Mouse (Mus musculus) forebrain, postnatal 0 days (tissue): ENCODE measurements around the gene Col4a1. TPM values are rescaled to one million over a fixed set of nuclear protein-coding genes. Genes with fewer than 3 reads are reported as not detected.

Experiments
- ATAC-seq: fragments of 200-750 bp; cut with Nextera tagmentation; 2 replicates; pipeline ENCODE4 v1.8.0; 2017; ENCODE audit warnings: mild to moderate bottlenecking, moderate library complexity
- DNase-seq: peaks from one replicate; pipeline ENCODE4 v3.0.0-alpha.2; 2015
- H3K27ac ChIP-seq: fragments of 300-500 bp; sonication (generic); 2 replicates; pipeline ENCODE4 v1.5.1; 2014; ENCODE audit warnings: low read depth, mild to moderate bottlenecking, antibody characterized with exemption, low read length, moderate library complexity, mixed read lengths
- H3K27me3 ChIP-seq: fragments of 300-500 bp; sonication (generic); 2 replicates; pipeline ENCODE4 v1.6.1; 2014; ENCODE audit warnings: mild to moderate bottlenecking, low read length, mixed read lengths; ENCODE audit not compliant: insufficient read depth
- H3K36me3 ChIP-seq: fragments of 300-500 bp; sonication (generic); 2 replicates; pipeline ENCODE4 v1.6.1; 2014; ENCODE audit warnings: mild to moderate bottlenecking, moderate library complexity; ENCODE audit not compliant: insufficient read depth
- H3K4me1 ChIP-seq: fragments of 300-500 bp; sonication (generic); 2 replicates; pipeline ENCODE4 v1.6.1; 2014; ENCODE audit warnings: antibody characterized with exemption; ENCODE audit not compliant: insufficient read depth
- H3K4me2 ChIP-seq: fragments of 300-500 bp; sonication (generic); 2 replicates; pipeline ENCODE4 v1.6.1; 2014; ENCODE audit warnings: low read depth, mild to moderate bottlenecking, moderate library complexity
- H3K4me3 ChIP-seq: fragments of 300-500 bp; sonication (generic); 2 replicates; pipeline ENCODE4 v1.5.1; 2014; ENCODE audit warnings: low read depth, low read length, mixed read lengths
- H3K9ac ChIP-seq: fragments of 300-500 bp; sonication (generic); 2 replicates; pipeline ENCODE4 v1.6.1; 2014; ENCODE audit warnings: mild to moderate bottlenecking
- H3K9me3 ChIP-seq: fragments of 300-500 bp; sonication (generic); 2 replicates; pipeline ENCODE4 v1.6.1; 2016; ENCODE audit warnings: low read length
- CTCF ChIP-seq: sonication (generic); IDR thresholded peaks from 2 replicates; pipeline ENCODE4 v1.5.1; 2016; ENCODE audit warnings: antibody characterized with exemption, control low read depth, low read depth
- WGBS: fragments of 180-500 bp; shearing (Covaris S2); extraction: QIAGEN DNeasy Blood & Tissue Kit; methylation state at CpG from one replicate; pipeline ENCODE4 v1.1.7; 2014; 5-methylcytosine and 5-hydroxymethylcytosine counted together
- polyA plus RNA-seq: library from polyadenylated mRNA; unstranded; fragments of >200 nt; fragmentation: Nextera tagmentation; extraction: Ambion mirVana; gene quantifications from 2 replicates; pipeline ENCODE4 v1.2.1, GENCODE M21; 2015
- total RNA-seq: library from RNA; depleted of rRNA; stranded (reverse); fragments of >200 nt; gene quantifications from 2 replicates; pipeline ENCODE4 v1.2.3, GENCODE M21; 2014

The Col4a1 gene
- total and polyA plus RNA-seq, 2 experiments from 2014 or later: 45.1 to 217 TPM

DNA sequence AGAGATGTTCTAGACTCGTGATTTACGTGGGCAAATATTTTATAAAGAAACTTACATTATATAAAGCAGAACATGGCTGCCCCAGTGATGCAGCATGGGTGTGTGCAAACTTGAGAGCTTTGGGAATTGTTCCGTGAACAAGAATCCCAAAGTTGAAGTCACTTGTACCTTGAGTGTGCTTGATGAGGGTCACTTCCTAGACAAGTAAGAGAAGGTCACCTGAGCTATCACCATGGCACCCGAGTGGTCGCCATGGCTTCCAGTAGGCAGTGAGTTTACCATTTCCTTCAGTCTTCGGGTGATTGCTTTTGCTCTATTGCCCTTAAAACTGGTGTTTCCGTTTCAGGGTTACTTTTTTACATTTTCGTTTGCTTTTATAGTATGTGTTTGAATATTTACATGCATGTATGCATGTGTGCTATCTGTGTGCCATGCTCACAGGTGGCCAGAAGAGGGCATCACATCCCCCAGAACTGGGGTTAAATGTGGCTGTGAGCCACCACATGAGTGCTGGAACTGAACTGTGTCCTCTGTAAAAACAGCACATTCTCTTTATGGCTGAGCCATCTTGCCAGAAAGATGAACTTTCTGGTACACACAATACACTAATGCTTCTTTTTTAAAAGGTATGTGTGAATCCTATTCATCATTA lies 42.3 kb upstream of the Col4a1 start:
- no peaks in the 10 kb centered on the region for H3K27me3 ChIP-seq
- no peak overlapping the region for H3K4me3 ChIP-seq
- WGBS: 92% methylated on average over 8 of the region's 8 CpGs

DNA sequence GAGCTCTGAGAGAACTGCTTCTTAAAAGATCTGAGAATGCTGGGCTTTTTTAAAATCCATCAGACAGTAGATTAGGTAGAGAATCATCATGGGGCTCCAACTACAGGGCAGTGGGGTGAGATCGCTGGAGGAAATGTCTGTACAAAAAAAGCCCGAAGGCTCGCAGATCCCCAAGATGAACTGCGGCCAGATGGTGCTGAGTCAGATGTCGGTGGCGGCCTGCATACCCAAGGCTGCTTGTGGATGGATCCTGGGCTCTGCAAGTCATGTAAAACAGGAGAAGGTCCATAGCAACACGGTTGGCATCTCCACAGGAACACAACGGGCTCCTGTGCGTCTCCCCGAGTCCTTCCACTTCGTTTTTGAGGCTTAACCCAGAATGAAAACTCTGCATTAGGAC lies 39.9 kb upstream of the Col4a1 start:
- Histone ChIP-seq H3K4me2 (no peak overlapping the region), H3K9ac (no peak overlapping the region), H3K4me1 (no peaks in the 10 kb centered on the region), H3K27ac (no peak overlapping the region), H3K27me3 (no peaks in the 10 kb centered on the region), H3K4me3 (no peak overlapping the region), H3K36me3 (no peaks in the 10 kb centered on the region), H3K9me3 (no peaks in the 10 kb centered on the region)
- WGBS: 85% methylated on average over 11 of the region's 11 CpGs
- no peak for TF ChIP-seq CTCF
- DNase-seq (no peak), ATAC-seq (no peak)

More for the DNA sequence above, 42.3 kb upstream of the Col4a1 start:
- no peak overlapping the region for H3K27ac ChIP-seq
- no peak overlapping the region for H3K4me2 ChIP-seq
- ATAC-seq (no peak), DNase-seq (no peak)
- H3K9ac ChIP-seq: no peak overlapping the region
- H3K4me1 ChIP-seq: no peaks in the 10 kb centered on the region
- H3K36me3 ChIP-seq: no peaks in the 10 kb centered on the region
- H3K9me3 ChIP-seq: no peaks in the 10 kb centered on the region
- TF ChIP-seq CTCF: peak; percentile 25; the same call in 1 of the 2 replicates

DNA sequence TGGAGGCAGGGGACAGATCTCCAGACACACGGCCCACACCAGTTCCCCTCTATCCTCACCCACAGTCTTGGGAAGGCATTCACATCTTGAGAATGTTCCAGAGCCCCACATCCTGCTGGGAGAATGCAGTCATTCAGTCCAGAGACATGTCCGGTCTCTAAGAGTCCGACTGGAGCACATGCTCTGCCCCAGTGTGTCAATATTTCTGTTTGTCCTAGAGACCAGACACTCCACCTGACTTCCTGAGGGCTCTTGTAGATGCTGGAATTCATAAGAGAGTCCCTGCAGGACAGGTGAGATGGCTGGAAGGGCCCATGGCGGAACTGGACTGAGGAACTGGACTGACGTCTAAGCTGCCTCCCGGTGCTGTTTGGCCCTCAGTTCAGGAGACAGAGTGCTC lies 38.7 kb upstream of the Col4a1 start:
- H3K4me1 ChIP-seq: no peaks in the 10 kb centered on the region
- H3K9me3 ChIP-seq: no peaks in the 10 kb centered on the region
- no peak overlapping the region for H3K4me2 ChIP-seq
- no peak overlapping the region for H3K9ac ChIP-seq
- TF ChIP-seq CTCF: no peak
- H3K36me3 ChIP-seq: no peaks in the 10 kb centered on the region
- no peaks in the 10 kb centered on the region for H3K27me3 ChIP-seq
- 87% methylated on average over 6 of the region's 6 CpGs for WGBS
- H3K27ac ChIP-seq: no peak overlapping the region
- H3K4me3 ChIP-seq: no peak overlapping the region
- ATAC-seq (no peak), DNase-seq (no peak)

DNA sequence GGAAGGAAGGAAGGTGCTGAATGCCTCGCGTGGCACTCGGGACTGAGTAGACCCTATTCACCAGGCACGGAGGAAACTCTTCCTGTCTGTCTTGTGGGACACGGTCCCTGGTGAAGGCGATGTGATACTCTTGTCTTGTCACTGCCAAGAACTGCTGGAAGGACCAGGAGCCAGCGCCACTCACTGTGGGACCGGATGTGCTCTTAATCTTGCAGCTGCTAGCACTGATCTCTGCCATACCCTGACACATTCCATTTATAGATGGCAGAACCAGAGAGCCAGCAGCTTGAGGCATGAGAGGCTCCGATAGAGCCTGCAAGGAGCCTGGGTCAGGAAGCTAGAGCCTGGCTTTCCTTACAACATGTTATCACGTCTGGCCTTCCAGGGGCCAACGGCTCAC lies 36.0 kb upstream of the Col4a1 start:
- whole genome bisulfite sequencing: 89% methylated on average over 11 of the region's 11 CpGs
- Histone ChIP-seq H3K27me3 (no peaks in the 10 kb centered on the region), H3K27ac (no peak overlapping the region), H3K36me3 (no peaks in the 10 kb centered on the region), H3K9me3 (no peaks in the 10 kb centered on the region), H3K4me1 (no peaks in the 10 kb centered on the region), H3K4me3 (no peak overlapping the region), H3K4me2 (no peak overlapping the region), H3K9ac (no peak overlapping the region)
- no peak for DNase-seq
- no peak for ATAC-seq
- no peak for TF ChIP-seq CTCF

DNA sequence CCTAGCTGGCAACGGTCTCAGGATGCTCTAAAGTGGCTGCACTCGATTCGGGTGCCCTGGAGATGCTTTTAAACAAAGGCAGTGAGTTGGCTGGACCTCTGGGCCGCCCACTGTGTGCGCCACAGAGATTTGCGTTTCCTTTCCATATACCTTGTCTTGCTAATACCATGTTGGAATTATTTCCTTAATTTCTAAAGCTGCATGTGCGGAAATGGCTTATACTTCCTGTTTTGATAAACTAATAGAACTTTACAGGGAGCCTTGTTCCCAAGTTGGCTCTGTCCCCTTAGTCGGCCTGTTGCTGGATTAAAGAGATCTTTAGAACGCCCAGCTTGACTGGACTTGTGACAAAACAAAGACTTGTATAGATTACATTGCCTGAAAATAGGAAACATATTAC lies 35.1 kb upstream of the Col4a1 start:
- Histone ChIP-seq H3K36me3 (no peaks in the 10 kb centered on the region), H3K4me2 (no peak overlapping the region), H3K4me3 (no peak overlapping the region), H3K27ac (no peak overlapping the region), H3K27me3 (no peaks in the 10 kb centered on the region), H3K4me1 (no peaks in the 10 kb centered on the region), H3K9ac (no peak overlapping the region), H3K9me3 (no peaks in the 10 kb centered on the region)
- DNase-seq (no peak), ATAC-seq (no peak)
- no peak for TF ChIP-seq CTCF
- WGBS: 76% methylated on average over 9 of the region's 9 CpGs

DNA sequence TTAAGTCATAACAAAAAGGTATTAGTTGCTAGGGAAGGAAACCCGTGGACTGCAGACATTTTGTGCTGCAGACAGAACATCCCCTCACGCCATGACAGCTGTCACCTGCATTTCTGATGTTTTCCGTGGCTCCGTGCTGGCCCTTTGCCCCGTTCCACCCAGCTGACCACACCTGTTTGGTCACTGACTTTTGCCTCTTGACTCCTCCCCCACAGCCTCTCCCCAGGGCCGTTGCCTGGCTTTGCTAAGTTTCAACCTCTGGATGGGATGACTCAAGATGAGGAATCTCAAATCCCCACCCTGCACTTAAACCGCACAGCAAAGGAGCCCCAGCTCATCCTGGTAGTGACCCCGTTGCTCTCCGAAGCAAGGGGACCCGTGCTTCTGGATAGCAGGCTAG lies 33.6 kb upstream of the Col4a1 start:
- DNase-seq (no peak), ATAC-seq (no peak)
- H3K9ac ChIP-seq: no peak overlapping the region
- no peak for TF ChIP-seq CTCF
- H3K4me1 ChIP-seq: no peaks in the 10 kb centered on the region
- no peaks in the 10 kb centered on the region for H3K36me3 ChIP-seq
- H3K4me3 ChIP-seq: no peak overlapping the region
- H3K9me3 ChIP-seq: no peaks in the 10 kb centered on the region
- no peak overlapping the region for H3K27ac ChIP-seq
- H3K27me3 ChIP-seq: no peaks in the 10 kb centered on the region
- no peak overlapping the region for H3K4me2 ChIP-seq
- WGBS: 86% methylated on average over 10 of the region's 10 CpGs

DNA sequence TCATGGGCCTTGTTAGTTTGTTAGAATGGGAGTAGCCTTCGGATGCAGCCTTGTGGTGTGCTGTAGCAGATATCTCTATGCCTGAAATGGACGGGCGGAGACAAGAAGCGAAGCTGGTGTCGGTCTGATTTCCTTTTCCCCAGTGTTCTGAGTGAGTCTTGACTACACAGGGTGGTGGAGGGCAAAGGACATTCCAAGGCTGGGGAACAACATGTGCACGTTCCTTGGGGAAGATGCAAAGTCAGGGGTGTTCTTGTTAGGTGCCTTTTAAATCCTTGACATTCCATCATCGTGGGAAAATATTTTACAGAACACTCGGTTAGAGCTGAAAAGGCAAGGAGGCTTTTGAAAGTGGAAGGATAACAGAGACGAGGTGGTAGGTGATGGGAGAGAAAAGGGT lies 31.8 kb upstream of the Col4a1 start:
- H3K4me2 ChIP-seq: no peak overlapping the region
- WGBS: 84% methylated on average over 9 of the region's 9 CpGs
- ATAC-seq: no peak

More for the DNA sequence above, 31.8 kb upstream of the Col4a1 start:
- DNase-seq: no peak
- Histone ChIP-seq H3K4me3 (no peak overlapping the region), H3K36me3 (no peaks in the 10 kb centered on the region), H3K9me3 (no peaks in the 10 kb centered on the region), H3K27ac (no peak overlapping the region), H3K9ac (no peak overlapping the region), H3K4me1 (no peaks in the 10 kb centered on the region), H3K27me3 (no peaks in the 10 kb centered on the region)
- TF ChIP-seq CTCF: no peak
